Mouse (Mus musculus): ENCODE measurements around the gene Cdk12. TPM values are rescaled to one million over a fixed set of nuclear protein-coding genes. Genes with fewer than 3 reads are reported as not detected.

Cdk12 gene
- total RNA-seq, 4 experiments from 2014 or later: 41.6 to 57.7 (median 49.9) TPM

DNA sequence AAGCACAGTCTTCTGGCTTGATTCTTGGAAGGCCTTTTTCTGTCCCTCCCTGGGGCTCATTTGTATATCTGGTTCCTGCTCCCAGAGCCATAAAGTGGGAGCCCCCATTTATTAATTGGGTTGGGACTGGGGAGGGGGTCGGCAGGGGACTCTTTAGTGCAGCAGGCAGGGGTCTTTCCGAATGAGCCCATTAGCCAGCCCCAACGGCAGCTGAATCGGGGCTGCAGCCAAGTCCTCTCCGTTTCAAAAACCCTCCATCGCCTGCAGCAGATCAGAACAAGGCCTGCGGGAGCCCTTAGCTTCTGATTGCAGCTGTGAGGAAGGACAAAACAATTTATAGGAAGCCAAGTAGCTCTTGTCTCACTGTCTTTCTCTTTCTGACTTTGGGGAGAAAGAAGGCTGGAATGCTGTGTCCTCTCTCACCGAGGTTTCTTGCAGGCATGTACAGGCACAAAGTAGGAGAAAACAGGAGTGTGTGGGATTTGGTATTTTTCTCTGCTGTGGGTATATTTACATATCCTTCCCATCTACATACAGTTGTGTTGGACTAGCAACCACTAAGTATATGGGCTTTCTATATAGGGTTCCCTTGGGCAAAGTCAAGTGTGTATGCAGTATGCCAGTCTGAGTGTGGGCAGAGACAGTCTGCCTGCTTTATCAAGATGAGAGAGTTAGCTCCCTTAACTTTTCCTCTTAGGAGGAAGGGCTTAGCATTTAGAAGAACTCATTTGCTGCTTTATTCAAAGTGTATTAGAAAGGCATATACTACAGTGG is 58.0 kb downstream of the Cdk12 start:
- no peak for DNase-seq

DNA sequence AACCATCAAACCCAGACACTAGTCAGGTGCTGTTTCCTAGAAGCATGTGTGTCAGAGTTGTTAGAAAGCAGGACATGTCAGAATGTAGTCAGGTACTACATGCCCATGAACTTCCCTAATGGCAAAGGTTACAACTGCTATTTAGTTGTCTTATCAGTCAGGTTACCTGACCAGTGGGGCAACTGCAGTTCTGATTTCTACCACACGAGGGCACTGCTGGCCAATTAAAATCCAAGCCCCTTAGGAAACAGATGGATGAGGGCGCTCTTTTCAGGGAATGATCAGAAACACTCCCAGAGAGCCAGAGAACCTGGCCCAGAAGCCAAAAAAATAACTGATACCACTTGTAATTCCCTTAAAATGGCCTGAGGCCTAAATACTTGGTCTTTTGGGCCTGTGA is 62.2 kb downstream of the Cdk12 start:
- peak; percentile 42 for DNase-seq

DNA sequence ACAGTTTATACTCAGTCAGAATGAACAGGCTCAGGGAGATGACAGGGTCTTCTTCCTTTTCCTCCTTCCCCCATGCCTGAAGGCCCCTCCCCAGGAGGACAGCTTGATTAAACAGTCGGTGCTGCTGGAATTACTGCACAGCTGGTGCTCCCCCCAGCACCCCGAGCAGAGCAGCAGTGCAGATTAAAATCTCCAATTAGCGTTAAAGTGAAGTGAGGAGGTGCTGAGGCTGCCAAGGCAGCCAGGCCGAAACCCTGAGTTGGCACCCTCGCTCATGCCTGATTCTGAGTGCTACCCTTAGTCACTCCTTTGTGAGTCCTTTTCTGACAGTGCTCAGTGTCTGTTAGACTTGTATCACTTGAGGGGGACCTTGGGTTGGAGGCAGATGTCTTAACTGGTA is 63.0 kb downstream of the Cdk12 start:
- DNase-seq: no peak

DNA sequence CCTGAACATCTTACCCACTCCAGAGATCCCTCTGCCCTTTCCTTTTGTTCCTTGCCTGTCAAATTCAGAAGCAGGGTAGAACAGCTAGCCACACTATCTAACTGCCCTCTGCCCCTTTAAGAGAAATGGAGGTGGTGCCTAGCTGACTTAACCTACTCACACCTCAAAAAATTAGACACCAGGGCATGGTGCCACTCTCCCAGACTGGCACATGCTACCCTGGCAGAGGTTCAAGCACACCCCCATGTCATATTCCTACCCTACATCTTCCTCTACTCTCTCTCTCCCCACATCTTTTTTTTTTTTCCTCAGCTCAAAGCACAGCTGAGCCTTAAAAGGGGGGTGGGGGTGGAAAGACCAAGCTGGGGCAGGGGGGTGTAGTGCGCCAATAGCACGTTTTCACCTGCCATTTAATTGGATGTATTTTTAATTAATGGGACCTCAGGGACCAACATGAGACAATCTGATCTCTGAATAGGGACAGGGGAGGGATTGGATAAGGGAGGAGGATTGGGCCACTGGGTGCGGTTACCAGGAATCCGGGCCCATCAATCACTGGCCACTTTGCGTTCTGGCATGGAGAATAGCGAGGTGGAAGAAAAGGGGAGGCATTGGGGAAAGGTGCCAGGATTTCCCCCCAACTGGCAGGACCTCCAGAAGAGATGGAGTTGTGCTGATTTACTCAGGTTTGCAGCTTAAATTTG is 64.0 kb downstream of the Cdk12 start:
- DNase-seq: no peak

DNA sequence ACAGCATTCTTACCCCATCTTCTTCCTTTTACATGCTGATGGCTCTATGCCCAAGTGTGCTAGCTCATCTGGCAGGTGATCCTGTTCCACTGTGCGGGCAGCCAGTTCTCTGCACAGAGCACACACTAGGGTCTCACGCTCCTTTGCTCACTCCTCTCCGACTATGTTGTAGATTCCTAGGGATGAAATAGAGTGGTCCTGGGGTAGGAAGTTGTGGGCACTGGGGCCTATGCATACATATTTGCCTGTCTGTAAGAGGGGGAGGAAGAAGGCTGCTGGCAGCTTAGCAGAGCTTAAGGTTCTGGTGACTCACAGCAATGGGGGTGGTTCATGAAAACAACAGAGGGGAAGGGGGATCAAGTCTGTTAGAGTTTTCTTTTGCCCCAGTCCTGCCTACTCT is 67.2 kb downstream of the Cdk12 start:
- no peak for DNase-seq

DNA sequence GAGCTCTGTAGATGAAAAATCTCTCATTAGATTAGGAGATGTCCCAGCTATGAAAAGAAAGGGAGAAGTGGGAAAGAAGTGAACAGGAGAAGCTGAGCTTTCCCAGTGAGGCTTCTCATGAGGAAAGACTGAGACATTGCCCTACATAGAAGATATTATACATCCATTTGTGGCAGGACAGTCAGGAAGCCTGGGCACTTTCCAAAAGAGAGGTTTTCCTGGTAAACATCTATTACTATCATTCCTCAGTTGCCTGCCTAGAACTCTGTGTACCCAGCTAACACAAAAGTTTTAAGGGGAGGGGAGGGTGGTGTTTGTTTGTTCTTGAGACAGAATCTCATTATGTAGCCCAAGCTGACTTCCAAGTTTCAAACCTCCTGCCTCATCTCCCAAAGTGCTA is 67.6 kb downstream of the Cdk12 start:
- no peak for DNase-seq

DNA sequence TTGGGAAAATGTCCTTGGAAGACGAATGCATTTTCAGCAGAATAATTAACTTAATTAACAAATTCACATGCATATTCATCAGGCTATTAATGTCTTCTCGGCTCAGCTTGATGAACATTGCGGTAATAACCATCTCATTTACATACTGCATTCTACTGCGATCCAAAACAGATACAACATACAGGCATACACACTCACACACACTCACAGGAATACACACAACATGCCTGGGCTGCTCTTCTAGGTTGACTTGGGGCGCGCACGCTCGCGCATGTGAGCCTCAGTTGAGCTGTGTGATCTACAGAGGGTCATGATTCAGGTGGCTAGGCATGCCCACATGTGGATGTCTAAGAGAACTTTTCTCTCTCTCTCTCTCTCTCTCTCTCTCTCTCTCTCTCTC is 80.9 kb downstream of the Cdk12 start:
- DNase-seq: no peak

DNA sequence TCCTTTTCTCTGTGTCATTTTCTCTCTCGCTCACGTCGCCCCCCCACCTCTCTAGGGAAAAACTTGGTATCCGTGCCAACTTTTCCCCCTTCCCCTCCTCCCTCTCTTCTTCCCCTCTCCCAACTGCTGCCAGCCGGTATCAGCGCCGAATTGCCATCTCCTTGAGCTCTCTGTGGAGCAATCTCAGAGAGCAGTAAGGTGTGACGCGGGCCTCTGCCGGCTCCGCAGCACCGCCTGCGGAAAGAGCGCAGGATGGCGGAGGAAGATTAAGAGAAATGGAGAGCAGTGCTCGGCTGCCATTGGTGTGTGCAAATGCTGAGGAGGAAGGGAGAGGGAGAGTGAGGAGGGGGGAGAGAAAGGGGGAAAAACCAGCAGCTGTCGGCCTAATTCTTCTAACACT is 81.4 kb downstream of the Cdk12 start:
- no peak for DNase-seq

DNA sequence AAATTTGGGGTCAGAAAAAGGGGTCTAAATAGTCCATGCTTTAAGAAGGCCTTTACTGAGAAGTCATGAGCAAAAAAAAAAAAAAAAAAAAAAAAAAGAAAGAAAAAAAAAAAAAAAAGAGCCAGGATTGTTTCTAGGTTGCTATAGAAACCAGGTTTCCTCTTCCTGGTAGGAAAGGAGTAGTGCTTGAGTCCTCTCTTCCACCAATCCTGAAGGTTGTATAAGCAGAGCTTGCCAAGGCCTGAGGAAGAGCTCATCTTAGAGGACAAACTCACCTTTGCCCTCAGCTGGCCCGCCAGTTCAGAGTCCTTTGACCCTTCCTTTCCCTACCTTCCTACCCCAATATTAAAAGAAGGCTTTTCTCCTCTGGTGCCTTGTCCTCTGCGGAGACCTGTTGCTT is 82.5 kb downstream of the Cdk12 start:
- no peak for DNase-seq

DNA sequence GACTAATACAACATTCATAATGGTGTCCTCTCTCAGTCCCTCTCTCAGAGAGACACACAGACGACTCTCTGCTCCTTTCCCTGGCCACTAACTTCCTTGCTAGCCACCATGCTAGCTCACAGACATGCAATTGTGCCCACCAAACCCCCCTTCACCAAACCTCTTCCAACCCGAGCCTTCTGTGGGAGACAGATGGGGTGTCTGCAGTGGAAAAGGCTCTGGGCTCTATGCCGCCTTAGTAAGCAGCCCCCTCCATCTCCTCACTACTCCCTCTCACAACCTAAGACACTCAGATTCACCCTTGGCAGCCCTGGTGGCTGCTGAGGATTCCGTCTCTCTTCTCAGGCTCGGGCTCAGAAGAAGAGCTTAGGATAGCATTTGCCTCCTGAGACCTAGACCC is 84.7 kb downstream of the Cdk12 start:
- DNase-seq: no peak

DNA sequence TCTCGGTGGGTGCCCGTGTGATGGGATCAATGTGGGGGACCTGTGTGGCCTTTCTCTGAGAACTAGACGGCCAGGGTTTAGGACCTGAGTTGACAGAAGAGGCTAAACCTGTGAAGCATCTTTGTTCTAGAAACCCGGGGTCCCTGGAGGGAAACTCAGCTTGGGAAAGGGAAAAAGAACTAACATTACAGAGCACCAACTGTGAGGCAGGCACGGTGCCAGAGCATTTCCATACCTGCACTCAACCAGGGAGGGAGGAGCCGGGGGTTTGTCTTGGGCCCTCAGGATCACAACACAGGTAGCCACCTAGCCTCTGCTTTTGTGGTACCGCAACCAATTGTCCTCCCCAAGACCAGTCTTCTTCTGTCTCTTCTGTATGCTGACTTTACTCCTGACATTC is 85.1 kb downstream of the Cdk12 start:
- DNase-seq: no peak

DNA sequence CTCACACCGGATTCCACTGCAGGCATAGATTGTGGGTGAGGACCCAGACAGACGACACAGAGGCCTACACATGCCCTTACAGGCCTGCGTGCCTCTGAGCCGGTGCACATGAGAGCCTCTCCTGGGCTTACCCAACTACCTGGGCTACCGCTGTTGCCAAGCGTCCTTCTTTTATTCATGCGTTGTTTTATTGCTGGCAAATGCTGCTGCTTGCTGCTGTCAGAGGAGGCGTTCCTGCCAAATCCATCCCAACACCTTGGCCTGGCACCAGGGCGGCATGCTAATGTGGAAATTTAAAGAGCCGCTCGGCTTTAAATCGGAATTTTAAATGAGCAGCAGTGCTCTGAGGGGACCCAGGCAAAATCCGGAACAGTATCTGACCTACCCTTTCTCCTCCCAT is 87.0 kb downstream of the Cdk12 start:
- no peak for DNase-seq

DNA sequence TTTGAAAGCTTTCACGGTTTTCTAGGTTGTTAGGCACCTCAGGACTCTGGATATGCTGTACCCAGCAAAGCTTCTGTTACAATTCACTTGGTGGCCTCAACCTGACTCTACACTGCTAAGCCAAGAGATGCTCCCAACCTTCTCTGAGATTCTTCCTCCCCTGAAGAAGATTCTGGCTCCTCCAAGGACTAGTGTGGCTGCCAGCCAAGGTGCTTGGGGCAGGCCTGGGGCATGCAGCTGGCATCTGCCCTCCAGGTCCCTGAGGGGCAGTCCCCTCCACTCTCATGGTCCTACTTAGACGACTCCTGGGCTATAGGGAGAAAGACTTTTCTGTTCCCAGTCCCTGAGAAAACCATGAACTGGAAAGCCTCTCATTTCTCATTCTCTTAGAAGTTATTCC is 88.0 kb downstream of the Cdk12 start:
- DNase-seq: no peak

DNA sequence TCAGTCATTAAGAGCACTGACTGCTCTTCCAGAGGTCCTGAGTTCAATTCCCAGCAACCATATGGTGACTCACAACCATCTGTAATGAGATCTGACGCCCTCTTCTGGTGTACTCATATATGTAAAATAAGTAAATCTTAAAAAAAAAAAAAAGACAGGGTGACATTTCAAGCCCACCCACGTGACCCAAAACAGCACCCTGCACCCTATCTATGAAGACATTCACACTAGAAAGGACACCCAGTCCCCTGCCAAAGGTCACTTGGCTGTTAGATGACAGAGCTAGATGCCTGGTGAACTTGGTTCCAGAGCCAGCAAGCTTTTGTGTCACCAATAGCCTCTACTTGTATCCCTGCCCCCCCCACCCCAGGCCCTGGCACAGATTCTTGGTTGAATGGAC is 90.2 kb downstream of the Cdk12 start:
- DNase-seq: no peak

DNA sequence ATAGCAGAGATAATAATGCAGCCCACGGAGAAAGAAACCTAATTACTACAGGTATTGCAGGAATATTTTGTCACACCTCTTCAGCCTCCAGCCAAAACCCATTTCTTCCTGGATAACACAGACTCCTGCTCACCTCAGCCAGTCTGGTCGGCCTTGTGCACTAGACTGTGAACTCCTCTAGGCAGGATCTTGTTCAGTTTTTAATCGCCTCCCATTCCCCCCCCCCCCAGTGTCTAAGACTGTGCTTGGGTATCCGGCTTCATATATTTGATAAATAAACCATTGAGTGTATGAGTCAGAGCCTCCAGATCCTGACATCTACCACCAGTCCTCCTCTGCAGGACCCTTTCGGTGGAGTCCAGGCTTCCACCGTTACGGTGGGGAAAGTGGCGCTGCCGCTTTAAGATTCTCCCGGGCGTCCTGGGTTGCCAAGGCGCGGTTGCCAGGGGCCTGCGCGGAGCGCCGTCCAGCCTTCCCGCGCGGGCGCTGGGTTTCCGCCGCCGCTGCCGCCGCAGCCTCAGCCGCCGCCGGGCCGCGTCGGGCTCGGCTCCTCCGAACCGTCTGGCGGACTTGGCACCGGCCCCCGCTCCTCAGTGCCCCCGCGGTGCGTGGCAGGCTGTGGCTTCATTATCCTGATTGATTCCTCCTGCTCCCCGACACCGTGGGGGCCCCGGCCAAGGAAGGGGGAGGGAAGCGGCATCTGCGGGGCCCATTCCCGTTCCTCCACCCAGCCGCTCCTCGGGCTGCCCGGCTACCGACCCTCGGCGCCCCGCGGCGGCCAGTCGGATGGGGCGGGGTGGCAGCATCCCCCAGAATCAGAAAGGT is 91.5 kb downstream of the Cdk12 start:
- peak; percentile 38 for DNase-seq

DNA sequence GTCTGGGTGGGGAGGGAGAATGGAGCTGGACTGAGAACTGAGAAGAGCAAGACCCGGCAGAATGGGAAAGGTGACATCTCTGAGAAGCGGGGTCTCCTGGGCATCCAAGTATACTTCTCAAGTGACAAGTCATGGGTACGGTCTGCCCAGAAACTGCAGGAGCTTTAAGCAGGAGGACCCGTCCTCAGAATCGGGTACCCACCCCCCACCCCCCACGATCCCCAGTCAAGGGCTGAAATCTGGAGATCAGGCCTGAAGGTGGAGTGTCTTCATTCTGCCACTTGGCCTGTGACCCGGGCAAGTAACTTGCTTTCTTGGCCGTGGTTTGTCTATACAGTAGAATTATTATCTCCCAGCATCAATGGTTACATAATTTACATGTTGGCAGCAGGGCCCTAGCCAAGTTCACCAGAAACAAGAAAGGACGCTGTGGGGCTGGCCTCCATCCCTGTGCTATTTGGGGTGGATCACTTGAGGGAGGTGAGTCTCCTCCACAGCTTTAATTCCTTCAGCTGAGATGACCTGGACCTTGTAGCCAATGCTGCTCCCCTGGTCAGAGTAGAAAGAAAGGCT is 92.2 kb downstream of the Cdk12 start:
- DNase-seq: no peak

DNA sequence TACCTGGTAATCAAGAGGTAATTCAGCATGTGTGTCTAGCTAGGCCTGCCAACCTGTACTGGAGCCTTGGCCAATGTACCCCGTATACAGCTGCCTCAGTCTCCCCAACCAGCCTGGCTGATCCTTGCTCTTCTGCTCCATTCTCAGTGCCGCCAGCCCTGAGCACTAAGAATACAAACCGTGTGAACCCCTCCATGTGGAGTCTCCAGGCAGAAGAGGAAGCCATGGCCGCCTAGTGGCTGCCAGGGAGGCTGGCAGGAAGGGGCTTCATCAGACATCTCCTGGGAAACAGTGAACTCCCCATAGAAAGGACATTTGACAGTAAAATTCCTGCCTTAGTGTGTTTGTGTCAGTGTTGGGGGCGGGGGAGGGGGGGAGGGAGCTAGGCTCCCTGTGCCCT is 93.4 kb downstream of the Cdk12 start:
- no peak for DNase-seq

DNA sequence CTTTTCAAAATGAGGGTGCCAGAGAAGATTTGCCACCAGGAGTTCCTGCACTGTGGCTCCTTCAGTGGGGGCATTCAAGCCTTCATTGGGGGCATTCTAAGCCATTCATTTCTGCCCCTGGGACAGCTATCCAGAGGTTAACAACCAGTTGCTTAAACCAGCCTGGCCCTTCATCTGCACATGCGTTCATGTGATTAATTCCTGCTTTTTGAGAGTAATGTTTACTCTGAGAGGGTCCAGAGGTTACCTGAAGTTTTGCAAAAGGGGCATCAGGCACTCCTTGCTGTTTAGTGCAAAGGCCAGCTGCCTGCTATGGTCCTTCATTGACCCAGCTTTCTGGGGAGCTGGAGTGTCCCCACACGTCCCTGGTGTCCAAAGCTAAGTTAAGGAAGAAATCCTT is 94.1 kb downstream of the Cdk12 start:
- DNase-seq: no peak

DNA sequence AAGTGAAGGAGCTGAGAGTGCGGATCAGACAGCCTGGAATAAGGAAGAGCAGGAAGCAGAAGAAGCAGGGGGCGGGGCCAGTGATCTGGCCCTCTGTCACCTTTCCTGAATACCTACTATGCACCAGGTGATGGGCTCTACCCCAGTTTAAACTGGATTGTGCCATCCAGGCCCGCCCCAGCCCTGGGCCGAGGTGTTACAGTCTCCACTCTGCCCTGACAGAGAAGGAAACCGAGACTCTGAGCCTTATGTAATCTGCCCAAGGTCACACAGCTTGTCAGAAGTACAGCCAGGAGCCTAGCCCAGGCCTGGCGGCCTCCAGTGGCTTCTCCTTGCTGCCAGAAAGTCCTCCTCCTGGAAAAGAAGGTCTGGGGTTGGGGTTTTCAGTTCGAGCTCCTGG is 94.9 kb downstream of the Cdk12 start:
- peak; percentile 56 for DNase-seq

DNA sequence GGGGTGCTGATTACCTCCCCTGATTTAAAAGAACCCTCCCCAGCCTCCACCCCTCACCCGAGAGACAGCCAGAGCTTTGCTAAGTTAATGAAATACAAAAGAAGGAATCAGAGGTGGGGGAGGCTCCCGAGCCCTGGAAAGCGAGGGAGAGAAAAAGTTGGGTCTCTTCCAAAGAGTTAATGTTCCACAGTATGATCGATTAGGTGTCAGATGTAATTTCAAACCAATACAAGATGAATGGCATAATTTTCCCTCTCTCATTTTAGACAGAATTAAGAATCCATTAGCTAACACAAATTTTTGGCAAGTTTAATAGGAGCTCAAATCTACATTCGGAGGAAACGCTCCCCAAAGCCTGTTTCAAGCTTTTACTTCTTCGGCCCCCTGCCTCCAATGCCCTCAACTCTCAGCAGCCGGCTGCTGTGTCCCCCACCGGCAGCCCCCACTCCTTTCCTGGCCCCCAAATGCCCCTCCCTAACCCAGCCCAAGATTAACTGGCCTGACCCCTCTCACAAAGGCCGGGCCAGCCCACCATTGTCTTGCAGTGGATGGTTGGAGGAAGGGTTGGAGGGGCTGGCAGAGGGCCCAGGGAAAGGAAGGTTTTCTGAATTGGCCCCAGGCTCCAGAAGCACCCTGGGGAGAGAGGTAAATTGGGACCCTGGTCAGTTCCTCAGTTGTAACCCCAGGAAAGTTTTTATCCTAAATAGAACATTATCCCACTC is 95.8 kb downstream of the Cdk12 start:
- DNase-seq: no peak

DNA sequence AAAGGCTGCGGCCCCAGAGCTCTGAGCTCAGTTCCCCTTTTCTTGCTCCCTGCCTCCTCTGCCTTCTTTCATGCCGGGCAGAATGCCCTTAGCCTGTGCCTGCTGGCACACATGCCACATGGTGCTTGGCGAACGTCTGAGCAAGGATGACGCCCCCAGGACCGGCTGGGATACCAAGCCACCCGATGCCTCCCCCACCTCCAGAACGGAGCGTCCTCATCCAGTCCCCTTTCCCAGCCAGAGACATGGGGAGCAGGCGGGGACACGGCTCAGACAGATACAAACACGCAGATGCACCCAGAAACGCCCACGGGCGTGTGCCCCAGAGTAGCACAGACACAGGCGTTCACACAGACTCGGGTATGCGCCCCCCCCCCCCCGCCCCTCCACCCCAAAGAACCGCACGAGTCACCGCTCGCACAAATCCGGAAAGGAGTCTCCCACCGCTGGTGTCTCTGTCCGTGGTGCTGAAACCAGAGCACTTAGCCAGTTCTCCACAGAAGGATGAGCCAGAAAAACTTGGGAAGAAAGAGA is 111.0 kb downstream of the Cdk12 start:
- no peak for DNase-seq

DNA sequence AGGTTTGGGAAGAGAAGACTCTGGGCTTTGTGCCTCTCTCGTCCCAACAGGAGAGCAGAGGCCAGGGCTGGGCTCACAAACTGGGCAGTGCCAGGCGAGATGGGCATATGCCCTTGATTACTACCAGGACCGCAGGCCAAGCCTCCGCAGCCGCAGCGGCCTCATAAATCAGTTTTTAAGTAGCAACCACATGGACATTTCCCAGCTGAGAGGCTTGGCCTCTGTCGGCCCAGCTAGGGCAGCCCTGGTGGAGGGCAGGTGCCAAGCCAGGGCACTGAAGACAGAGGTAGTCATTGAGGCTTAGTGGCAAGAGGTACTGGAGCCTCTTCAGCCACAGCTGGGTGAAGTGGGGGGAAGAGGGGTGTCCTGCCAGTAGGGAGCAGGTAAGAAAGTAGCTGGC is 114.6 kb downstream of the Cdk12 start:
- no peak for DNase-seq
